Mouse (Mus musculus) cortical plate, adult 2 months (tissue): Measurements from ENCODE around the gene Nrp1.

Experiments used
- CTCF ChIP-seq: fragments of 200-500 bp; IDR thresholded peaks from 2 replicates; pipeline ENCODE4 v1.5.1; 2011; ENCODE audit warnings: mild to moderate bottlenecking, control low read depth, low read length; ENCODE audit not compliant: insufficient read depth; ENCODE audit errors: extremely low read depth
- POLR2A ChIP-seq: fragments of 200-500 bp; IDR thresholded peaks from 2 replicates; pipeline ENCODE4 v1.6.1; 2011; ENCODE audit warnings: mild to moderate bottlenecking, low read length, control low read depth; ENCODE audit not compliant: insufficient read depth; ENCODE audit errors: extremely low read depth

DNA sequence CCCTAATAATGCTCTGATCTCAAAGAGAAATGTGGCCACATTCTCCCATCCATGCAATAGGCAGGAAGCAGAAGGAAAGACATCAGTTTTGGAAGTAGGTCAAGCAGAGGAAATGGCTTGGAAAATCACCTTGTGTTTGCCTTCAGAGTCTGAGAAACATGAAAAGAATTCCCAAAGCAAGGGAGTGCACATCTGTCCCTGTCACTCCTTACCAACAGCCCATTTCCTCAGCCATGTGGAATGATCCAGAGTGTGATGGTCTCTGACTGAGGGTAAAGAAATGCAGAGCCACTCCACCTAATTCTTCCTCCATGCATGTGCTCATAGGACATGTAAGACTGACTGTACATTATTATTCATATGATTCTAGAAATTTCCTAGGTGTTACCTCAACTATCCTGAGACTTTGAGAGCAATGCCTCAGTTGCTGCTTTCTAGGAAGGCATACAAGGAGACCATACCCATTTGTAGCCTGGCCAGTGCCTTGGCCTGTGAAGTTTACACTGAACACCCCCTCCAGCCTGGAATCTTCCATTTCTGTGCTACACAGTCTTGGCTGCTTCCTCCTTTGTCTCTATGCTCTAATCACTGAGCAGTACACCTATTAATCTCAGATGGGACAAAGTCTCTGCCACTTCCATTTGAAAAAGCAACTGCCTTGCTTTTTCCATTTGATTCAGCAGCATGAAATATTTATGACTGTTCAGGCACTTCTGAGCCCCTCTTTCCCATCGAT, 183.1 kb downstream of the Nrp1 start:
- TF ChIP-seq CTCF: no peak
- no peak for TF ChIP-seq POLR2A
